Comparison of ENCODE assay signal across 8 mouse cellular contexts in genomic region chr19:10204616-10205001, GRCm38 (mm10). TPM values are rescaled to one million over a fixed set of nuclear protein-coding genes. Genes with fewer than 3 reads are reported as not detected.
A peak's percentile ranks its signal among the peaks of the same experiment; 100 is the strongest.
DNase-seq lines count a peak whose midpoint lies in the region; ATAC-seq lines count a peak whose summit lies in the region.

No protein-coding gene starts in this region.

- H3K27ac ChIP-seq in embryonic facial prominence, embryonic 15.5 days (replicated peaks): peak overlapping the region; percentile 91
- H3K27ac ChIP-seq in hindbrain, embryonic 11.5 days (ENCODE audit: low read depth, low read length): 0 out of 2 replicates have a peak overlapping the region, but pooled peaks have one; percentile 43
- peak overlapping the region; percentile 83 for H3K27ac ChIP-seq in limb, embryonic 15.5 days
- peak overlapping the region; percentile 88 for H3K27ac ChIP-seq in midbrain, embryonic 15.5 days

- no peak for ATAC-seq in embryonic facial prominence, embryonic 15.5 days (ENCODE audit: insufficient number of reproducible peaks, low FRiP score, low TSS enrichment, low read depth)
- peak; percentile 46; the same call in 1 of the 2 replicates for ATAC-seq in hindbrain, embryonic 11.5 days (ENCODE audit: low FRiP score)
- no peak for ATAC-seq in limb, embryonic 15.5 days (ENCODE audit: insufficient number of reproducible peaks, low FRiP score, low TSS enrichment, low read depth)
- 0 out of 2 replicates have a peak, but pooled peaks have one; percentile 12 for ATAC-seq in midbrain, embryonic 15.5 days (replicated peaks)

- H3K9ac ChIP-seq in embryonic facial prominence, embryonic 15.5 days: peak overlapping the region; percentile 93
- H3K9ac ChIP-seq in hindbrain, embryonic 11.5 days (ENCODE audit: low read depth, low read length): peak overlapping the region; percentile 80
- H3K9ac ChIP-seq in limb, embryonic 15.5 days: peak overlapping the region; percentile 75
- H3K9ac ChIP-seq in midbrain, embryonic 15.5 days: peak overlapping the region; percentile 80

- intact Hi-C loops in left cerebral cortex, postnatal 36 days (cut with DNase I): no loop called here

- H3K4me1 ChIP-seq in embryonic facial prominence, embryonic 15.5 days: peaks cover 19% of the 10 kb centered on the region
- H3K4me1 ChIP-seq in hindbrain, embryonic 11.5 days (replicated peaks; ENCODE audit: control insufficient read depth, insufficient read depth, low read length): peaks cover 7% of the 10 kb centered on the region
- H3K4me1 ChIP-seq in limb, embryonic 15.5 days: peaks cover 16% of the 10 kb centered on the region
- H3K4me1 ChIP-seq in midbrain, embryonic 15.5 days: peaks cover 19% of the 10 kb centered on the region

- H3K9me3 ChIP-seq in embryonic facial prominence, embryonic 15.5 days (replicated peaks): no peaks in the 10 kb centered on the region
- no peaks in the 10 kb centered on the region for H3K9me3 ChIP-seq in hindbrain, embryonic 11.5 days (ENCODE audit: control insufficient read depth, low read length)
- H3K9me3 ChIP-seq in limb, embryonic 15.5 days: no peaks in the 10 kb centered on the region
- no peaks in the 10 kb centered on the region for H3K9me3 ChIP-seq in midbrain, embryonic 15.5 days

- 3% methylated on average over 5 of the region's 5 CpGs for WGBS in embryonic facial prominence, embryonic 15.5 days
- WGBS in hindbrain, embryonic 11.5 days: 0% methylated on average over 5 of the region's 5 CpGs
- WGBS in limb, embryonic 15.5 days: 4% methylated on average over 5 of the region's 5 CpGs
- under 1% methylated on average over 5 of the region's 5 CpGs for WGBS in midbrain, embryonic 15.5 days

- peak overlapping the region; percentile 96 for H3K4me3 ChIP-seq in embryonic facial prominence, embryonic 15.5 days (replicated peaks)
- H3K4me3 ChIP-seq in hindbrain, embryonic 11.5 days (ENCODE audit: low read depth, low read length): peak overlapping the region; percentile 76
- peak overlapping the region; percentile 78 for H3K4me3 ChIP-seq in limb, embryonic 15.5 days
- H3K4me3 ChIP-seq in midbrain, embryonic 15.5 days: peak overlapping the region; percentile 71

- H3K36me3 ChIP-seq in embryonic facial prominence, embryonic 15.5 days: peaks cover 51% of the 10 kb centered on the region
- peaks cover 15% of the 10 kb centered on the region for H3K36me3 ChIP-seq in hindbrain, embryonic 11.5 days (ENCODE audit: control insufficient read depth, insufficient read depth, low read length)
- H3K36me3 ChIP-seq in limb, embryonic 15.5 days: peaks cover 57% of the 10 kb centered on the region
- peaks cover 25% of the 10 kb centered on the region; the same call in 1 of the 2 replicates for H3K36me3 ChIP-seq in midbrain, embryonic 15.5 days (replicated peaks)

- peak; percentile 27 to 55 for DNase-seq in left cerebral cortex, adult 8-10 months (ENCODE audit: low spot score in 2 of 2)
- DNase-seq in left cerebral cortex, postnatal 36 days (ENCODE audit: low spot score in 2 of 2): no peak
- DNase-seq in ZHBTc4 (ENCODE audit: low read depth, low spot score): peak; percentile 72
- DNase-seq in hindbrain, embryonic 11.5 days (ENCODE audit: low spot score): peak; percentile 65
- DNase-seq in ovary, postnatal 14 days (ENCODE audit: low spot score): no peak

- H3K4me2 ChIP-seq in embryonic facial prominence, embryonic 15.5 days (replicated peaks): peak overlapping the region; percentile 71
- peak overlapping the region; percentile 76 for H3K4me2 ChIP-seq in hindbrain, embryonic 11.5 days (replicated peaks; ENCODE audit: low read depth, low read length)
- H3K4me2 ChIP-seq in limb, embryonic 15.5 days: peak overlapping the region; percentile 76
- peak overlapping the region; percentile 69 for H3K4me2 ChIP-seq in midbrain, embryonic 15.5 days

- no peaks in the 10 kb centered on the region for H3K27me3 ChIP-seq in embryonic facial prominence, embryonic 15.5 days
- no peaks in the 10 kb centered on the region for H3K27me3 ChIP-seq in hindbrain, embryonic 11.5 days (ENCODE audit: control insufficient read depth, insufficient read depth, low read length)
- no peaks in the 10 kb centered on the region for H3K27me3 ChIP-seq in limb, embryonic 15.5 days
- H3K27me3 ChIP-seq in midbrain, embryonic 15.5 days (replicated peaks): no peaks in the 10 kb centered on the region

RNA-seq across cellular contexts. Expression of gene Fen1, which starts 0.6 kb away (rescaled TPM):
- total RNA-seq in left cerebral cortex, adult 8-10 months (2022): 10 to 100 TPM; 11.7 to 14.4 (median 13.0) TPM
- 10 to 100 TPM in 1 of 2 experiments, 1 to 10 TPM in 1; 10.0 to 13.9 TPM for total RNA-seq in left cerebral cortex, postnatal 36 days (2021)
- polyA plus RNA-seq in embryonic facial prominence, embryonic 15.5 days (2015; fragmentation: Nextera tagmentation; extraction: Ambion mirVana): 62.2 and 65.8 TPM in 2 replicates
- 80.1 and 96.5 TPM in 2 replicates for polyA plus RNA-seq in hindbrain, embryonic 11.5 days (2014; fragmentation: Nextera tagmentation; extraction: Ambion mirVana)
- 65.9 and 66.7 TPM in 2 replicates for polyA plus RNA-seq in limb, embryonic 15.5 days (2015; fragmentation: Nextera tagmentation; extraction: Ambion mirVana)
- polyA plus RNA-seq in midbrain, embryonic 15.5 days (2015; fragmentation: Nextera tagmentation; extraction: Ambion mirVana): 25.5 and 27.8 TPM in 2 replicates

RNA-seq across cellular contexts. Expression of gene Tmem258, which starts 0.8 kb away (rescaled TPM):
- 10 to 100 TPM; 70.4 to 87.1 (median 72.2) TPM for total RNA-seq in left cerebral cortex, adult 8-10 months (2022)
- 10 to 100 TPM; 65.4 to 66.1 TPM for total RNA-seq in left cerebral cortex, postnatal 36 days (2021)
- 449 and 454 TPM in 2 replicates for polyA plus RNA-seq in embryonic facial prominence, embryonic 15.5 days (2015; fragmentation: Nextera tagmentation; extraction: Ambion mirVana)
- 349 and 363 TPM in 2 replicates for polyA plus RNA-seq in hindbrain, embryonic 11.5 days (2014; fragmentation: Nextera tagmentation; extraction: Ambion mirVana)
- 379 and 471 TPM in 2 replicates for polyA plus RNA-seq in limb, embryonic 15.5 days (2015; fragmentation: Nextera tagmentation; extraction: Ambion mirVana)
- 324 and 334 TPM in 2 replicates for polyA plus RNA-seq in midbrain, embryonic 15.5 days (2015; fragmentation: Nextera tagmentation; extraction: Ambion mirVana)

RNA-seq across cellular contexts. Expression of gene Fads1, which starts 21.9 kb away (rescaled TPM):
- total RNA-seq in left cerebral cortex, adult 8-10 months (2022): 100 to 1,000 TPM; 194 to 215 (median 198) TPM
- total RNA-seq in left cerebral cortex, postnatal 36 days (2021): 100 to 1,000 TPM; 183 to 192 TPM
- 77.6 and 78.2 TPM in 2 replicates for polyA plus RNA-seq in embryonic facial prominence, embryonic 15.5 days (2015; fragmentation: Nextera tagmentation; extraction: Ambion mirVana)
- polyA plus RNA-seq in hindbrain, embryonic 11.5 days (2014; fragmentation: Nextera tagmentation; extraction: Ambion mirVana): 139 and 153 TPM in 2 replicates
- 79.8 and 81.1 TPM in 2 replicates for polyA plus RNA-seq in limb, embryonic 15.5 days (2015; fragmentation: Nextera tagmentation; extraction: Ambion mirVana)
- 175 and 182 TPM in 2 replicates for polyA plus RNA-seq in midbrain, embryonic 15.5 days (2015; fragmentation: Nextera tagmentation; extraction: Ambion mirVana)

RNA-seq across cellular contexts. Expression of gene Myrf, which starts 35.9 kb away (rescaled TPM):
- 10 to 100 TPM; 28.7 to 33.3 (median 29.0) TPM for total RNA-seq in left cerebral cortex, adult 8-10 months (2022)
- total RNA-seq in left cerebral cortex, postnatal 36 days (2021): 10 to 100 TPM; 17.1 to 18.9 TPM
- 0.41 and 0.65 TPM in 2 replicates for polyA plus RNA-seq in embryonic facial prominence, embryonic 15.5 days (2015; fragmentation: Nextera tagmentation; extraction: Ambion mirVana)
- polyA plus RNA-seq in hindbrain, embryonic 11.5 days (2014; fragmentation: Nextera tagmentation; extraction: Ambion mirVana): 1.3 and 1.6 TPM in 2 replicates
- 0.55 and 0.60 TPM in 2 replicates for polyA plus RNA-seq in limb, embryonic 15.5 days (2015; fragmentation: Nextera tagmentation; extraction: Ambion mirVana)
- polyA plus RNA-seq in midbrain, embryonic 15.5 days (2015; fragmentation: Nextera tagmentation; extraction: Ambion mirVana): 0.62 and 0.79 TPM in 2 replicates

Comparison
In these comparisons a context has a peak if more than half of its experiments do, and no peak if none do; other contexts are left out.
1. DNase-seq: peak in left cerebral cortex, adult 8-10 months (2 of 2), ZHBTc4 (single experiment) and hindbrain, embryonic 11.5 days (single experiment); none in left cerebral cortex, postnatal 36 days (0 of 2) and ovary, postnatal 14 days (single experiment).
2. ATAC-seq: peak in hindbrain, embryonic 11.5 days (single experiment) and midbrain, embryonic 15.5 days (single experiment); none in embryonic facial prominence, embryonic 15.5 days (single experiment) and limb, embryonic 15.5 days (single experiment).
3. Peak in every context shown above with its lines, with median percentiles within 50 percentile points of each other: H3K27ac ChIP-seq, H3K4me2 ChIP-seq, H3K4me3 ChIP-seq and H3K9ac ChIP-seq.